Mouse (Mus musculus): ENCODE measurements around the gene Adk.
A peak's percentile ranks its signal among the peaks of the same experiment; 100 is the strongest.

The Adk gene

GRCm38 (mm10) chr14:21427369-21427768 lies 375.0 kb downstream of the Adk start:
- no peak for DNase-seq (ENCODE audit: low read depth, low spot score)

DNA sequence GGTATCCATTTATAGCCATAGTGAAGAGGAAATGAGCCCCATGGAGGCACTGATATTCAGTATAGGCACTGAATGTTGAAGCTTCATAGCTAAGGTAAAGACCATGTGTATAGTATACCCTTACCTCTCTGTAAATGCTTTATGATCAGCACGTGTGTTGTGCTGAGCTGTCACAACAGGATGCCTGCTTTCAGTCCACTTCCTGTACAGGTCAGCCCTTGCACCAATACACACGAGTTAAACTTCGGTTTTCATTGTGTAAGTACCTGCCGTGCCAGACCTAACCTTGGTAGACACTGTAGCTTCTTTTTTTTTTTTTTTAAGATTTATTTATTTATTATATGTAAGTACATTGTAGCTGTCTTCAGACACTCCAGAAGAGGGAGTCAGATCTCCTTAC lies 381.0 kb downstream of the Adk start:
- no peak for DNase-seq (ENCODE audit: low read depth, low spot score)

DNA sequence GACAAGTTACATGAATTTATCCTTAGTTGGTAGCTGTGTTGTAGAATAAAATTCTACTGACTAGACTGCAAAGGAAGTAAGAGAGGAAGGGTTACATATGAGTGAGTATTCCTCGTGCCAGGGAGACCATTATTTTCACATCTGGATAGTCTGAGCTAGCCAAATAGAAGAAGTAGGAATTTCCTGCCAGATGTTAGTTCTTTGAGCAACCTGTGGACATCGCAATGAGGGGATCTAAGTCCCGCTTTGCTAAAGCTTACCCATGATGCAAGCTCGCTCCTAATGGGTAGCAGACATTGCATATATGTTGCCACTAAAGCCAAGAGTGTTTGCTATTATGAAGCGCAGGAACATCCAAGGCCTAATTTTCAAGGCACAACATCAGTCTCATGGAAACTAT lies 381.6 kb downstream of the Adk start:
- no peak for DNase-seq (ENCODE audit: low read depth, low spot score)

DNA sequence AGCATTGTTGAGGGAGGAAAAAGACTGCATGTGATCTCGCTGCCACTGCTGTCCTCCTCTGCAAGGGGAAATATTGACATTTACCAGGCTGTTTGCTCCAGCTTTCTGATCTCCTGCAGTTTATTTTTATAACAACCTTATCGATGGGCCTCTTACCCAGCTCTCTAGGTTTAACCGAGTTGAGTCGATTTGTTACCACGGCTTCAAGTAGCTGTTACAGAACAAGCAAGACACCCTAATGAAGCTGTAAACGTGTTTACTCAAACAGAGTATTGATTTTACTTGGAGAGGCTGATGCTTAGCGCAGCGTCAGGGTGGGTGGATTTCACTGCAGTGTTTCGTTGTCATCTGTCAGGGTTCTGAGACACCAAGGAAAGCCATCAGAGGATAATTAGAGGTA lies 382.3 kb downstream of the Adk start:
- DNase-seq (ENCODE audit: low read depth, low spot score): no peak

DNA sequence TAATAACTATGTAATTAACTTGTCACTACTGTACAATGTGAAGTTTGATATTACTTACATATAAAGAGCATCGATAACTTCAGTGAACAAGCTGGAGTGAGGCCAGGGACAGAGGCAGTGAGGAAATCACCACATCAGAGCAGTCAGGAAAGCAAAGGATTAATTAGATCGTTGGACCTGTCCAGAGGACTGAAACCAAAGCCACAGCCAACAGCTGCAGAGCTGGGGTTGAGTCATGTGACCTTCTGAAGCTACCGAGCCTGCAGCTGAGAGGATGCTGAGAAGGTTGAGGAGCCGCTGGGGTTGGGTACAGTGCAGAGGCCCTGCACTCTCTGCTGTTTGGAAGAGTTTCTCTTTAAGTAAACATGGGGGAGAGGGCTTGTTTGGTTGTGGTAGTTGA lies 387.4 kb downstream of the Adk start:
- peak; percentile 40 for DNase-seq (ENCODE audit: low read depth, low spot score)

GRCm38 (mm10) chr14:21440526-21440925 lies 388.2 kb downstream of the Adk start:
- no peak for DNase-seq (ENCODE audit: low read depth, low spot score)

GRCm38 (mm10) chr14:21441772-21442533 lies 389.6 kb downstream of the Adk start:
- no peak for DNase-seq (ENCODE audit: low read depth, low spot score)

- no peak for DNase-seq (ENCODE audit: low read depth, low spot score)
These were observed 400.2 kb downstream of the Adk start for GRCm38 (mm10) chr14:21452581-21452980.

DNA sequence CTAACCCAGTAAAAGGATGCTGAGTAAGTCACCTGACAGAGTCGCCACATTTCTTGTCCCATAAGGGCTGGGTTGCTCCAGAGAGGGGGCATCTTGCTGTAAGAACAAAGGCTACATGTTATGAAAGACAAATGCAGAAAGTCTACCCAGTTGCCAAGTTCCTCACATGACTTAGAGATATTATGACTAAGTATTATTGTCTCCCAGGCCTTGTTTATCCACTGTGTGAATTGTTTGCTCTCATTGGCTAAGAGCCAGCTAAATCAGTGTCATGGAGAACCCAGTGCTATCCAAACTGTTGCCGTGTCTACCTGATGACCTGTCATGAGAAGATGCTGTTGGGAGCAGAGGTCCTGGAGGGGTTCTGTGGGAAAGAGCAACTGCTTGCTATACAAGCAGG lies 401.5 kb downstream of the Adk start:
- DNase-seq (ENCODE audit: low read depth, low spot score): no peak

GRCm38 (mm10) chr14:21455654-21456350 lies 403.4 kb downstream of the Adk start:
- DNase-seq (ENCODE audit: low read depth, low spot score): no peak

- DNase-seq (ENCODE audit: low read depth, low spot score): peak; percentile 57
These were observed 404.2 kb downstream of the Adk start for GRCm38 (mm10) chr14:21456526-21456925.

DNA sequence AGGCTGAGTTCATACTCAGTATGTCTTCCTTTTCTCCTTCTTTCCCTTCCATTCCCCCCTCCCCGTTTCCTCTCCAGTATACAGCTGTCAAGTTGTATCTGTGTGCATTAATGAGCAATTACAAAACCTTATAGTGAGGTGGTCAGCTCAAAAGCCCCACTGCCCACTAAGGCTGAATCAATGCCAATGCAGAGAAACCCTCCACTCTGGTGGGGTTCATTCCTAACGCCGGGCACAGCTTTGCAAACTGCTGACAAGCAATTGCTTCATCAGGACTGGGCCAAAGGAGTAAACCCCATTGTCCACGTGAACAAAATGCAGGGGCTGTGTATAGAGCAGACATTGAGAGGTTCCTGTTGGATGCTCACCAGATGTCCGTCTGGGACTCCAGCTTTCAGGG lies 405.5 kb downstream of the Adk start:
- DNase-seq (ENCODE audit: low read depth, low spot score): no peak

DNA sequence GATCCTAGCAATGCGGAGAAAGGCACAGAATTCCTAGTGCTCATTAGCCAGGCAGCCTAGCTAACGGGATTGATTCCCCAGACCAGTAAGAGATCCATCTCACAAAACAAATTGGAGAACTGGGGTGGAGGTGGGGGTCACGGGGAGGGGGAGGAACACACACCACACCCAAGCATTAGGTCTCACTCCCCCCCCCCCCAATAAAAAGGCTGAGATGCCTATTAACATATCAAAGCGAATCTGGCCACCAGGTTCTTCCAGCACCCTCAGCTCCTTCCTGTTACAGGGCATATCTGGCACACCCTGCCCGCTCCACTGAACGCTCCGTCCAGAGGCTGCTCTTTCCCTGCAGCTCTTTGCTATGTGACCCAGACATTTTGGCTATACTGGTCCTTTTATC lies 406.3 kb downstream of the Adk start:
- DNase-seq (ENCODE audit: low read depth, low spot score): peak; percentile 60

DNA sequence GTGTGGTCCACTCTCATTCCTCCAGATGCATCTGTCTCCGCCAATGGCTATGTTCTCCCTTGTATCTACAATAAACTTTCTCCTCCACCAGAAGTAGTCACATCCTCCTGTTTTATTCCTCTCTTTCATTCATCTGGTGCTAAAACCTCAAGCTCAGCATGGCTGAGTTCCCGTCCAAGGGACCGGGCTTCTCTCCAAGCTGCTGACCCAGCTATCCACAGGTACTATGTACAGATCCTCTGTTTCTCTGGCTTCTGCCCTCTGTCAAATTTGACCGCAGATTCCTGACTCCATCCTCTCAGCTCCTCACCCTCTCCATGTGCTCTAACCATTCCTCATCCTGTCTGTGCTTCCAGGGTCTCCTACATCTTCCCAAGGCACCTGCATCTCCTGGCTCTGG lies 406.8 kb downstream of the Adk start:
- DNase-seq (ENCODE audit: low read depth, low spot score): no peak

DNA sequence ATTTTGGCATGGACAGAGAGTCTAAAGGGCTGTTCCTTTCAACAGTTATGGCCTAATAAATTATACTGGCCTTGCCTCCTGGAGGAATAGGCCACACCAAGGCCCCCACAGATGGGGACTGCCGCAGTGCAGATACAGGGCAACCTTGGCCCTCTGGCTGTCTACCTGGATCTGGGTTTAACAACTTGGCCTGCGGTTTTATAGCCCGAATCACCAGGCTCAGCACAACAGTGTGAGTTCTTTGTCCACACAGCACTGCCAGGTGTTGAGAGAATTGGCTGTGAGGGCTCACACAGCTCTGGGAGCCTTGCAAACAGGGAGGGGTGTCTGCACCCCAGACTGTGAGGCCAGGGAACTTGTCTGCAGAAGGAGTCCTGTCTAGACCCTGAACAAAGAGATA lies 410.0 kb downstream of the Adk start:
- no peak for DNase-seq (ENCODE audit: low read depth, low spot score)

GRCm38 (mm10) chr14:21463117-21463712 lies 410.8 kb downstream of the Adk start:
- DNase-seq (ENCODE audit: low read depth, low spot score): no peak

GRCm38 (mm10) chr14:21470386-21470785 lies 418.0 kb downstream of the Adk start:
- DNase-seq (ENCODE audit: low read depth, low spot score): no peak

- DNase-seq (ENCODE audit: low read depth, low spot score): peak; percentile 48
These were observed 419.6 kb downstream of the Adk start for GRCm38 (mm10) chr14:21471975-21472374.

DNA sequence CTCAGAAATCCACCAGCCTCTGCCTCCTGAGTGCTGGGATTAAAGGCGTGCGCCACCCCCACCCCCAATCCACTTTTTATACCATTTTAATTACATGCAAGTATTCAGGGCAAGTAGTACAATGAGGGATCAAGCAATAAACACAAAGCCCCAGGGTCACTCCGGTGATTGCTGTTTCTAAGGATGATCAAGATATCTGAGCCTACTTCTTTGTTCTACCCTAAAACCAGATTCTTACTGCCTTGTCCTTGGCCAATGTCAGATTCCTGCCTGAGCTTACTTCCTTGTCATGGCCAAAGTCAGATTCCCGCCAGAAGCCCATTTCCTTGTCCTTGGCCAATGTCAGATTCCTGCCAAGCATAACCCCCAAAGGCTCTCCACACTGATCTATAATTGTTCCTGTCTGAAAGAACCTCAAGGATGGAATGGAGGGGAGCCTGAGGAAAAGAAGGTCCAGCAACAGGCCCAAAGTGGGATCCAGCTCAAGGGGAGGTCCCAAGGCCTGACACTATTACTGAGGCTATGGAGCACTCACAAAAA lies 422.3 kb downstream of the Adk start:
- peak; percentile 96 for DNase-seq (ENCODE audit: low read depth, low spot score)

DNA sequence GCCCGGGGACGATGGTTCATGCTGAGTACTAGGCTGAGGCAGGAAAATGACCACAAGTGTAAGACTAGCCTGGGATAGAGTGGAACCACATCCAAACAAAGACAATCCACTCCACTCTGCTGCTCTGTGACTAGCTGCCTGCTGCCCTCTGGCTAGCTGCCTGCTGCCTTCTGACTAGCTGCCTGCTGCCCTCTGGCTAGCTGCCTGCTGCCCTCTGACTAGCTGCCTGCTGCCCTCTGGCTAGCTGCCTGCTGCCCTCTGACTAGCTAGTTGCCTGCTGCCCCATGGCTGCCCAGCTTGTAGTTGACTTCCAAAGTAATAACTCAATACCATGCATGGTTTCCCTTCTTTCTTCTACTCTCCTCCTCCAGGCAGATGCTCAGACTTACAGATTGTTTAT lies 424.8 kb downstream of the Adk start:
- DNase-seq (ENCODE audit: low read depth, low spot score): no peak

DNA sequence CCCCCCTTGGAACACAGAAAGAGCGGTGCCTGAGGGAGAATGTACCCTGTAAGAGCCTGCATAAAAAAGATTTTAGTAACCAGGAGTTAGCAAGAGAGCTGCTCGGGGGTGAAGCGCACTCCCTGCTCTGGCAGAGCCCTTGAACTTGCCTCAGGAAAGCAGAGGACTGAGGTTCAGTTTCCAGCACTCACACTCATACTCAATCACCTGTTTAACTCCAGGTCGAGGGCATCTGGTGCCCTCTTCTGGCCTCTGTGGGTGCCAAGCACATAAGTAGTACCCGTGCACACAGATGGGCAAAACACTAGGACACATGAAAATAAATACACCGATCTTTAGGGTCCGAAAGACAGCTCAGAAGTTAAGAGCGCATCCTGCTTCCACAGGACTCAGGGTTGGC lies 427.2 kb downstream of the Adk start:
- DNase-seq (ENCODE audit: low read depth, low spot score): no peak

- DNase-seq (ENCODE audit: low read depth, low spot score): no peak
These were observed 427.8 kb downstream of the Adk start for GRCm38 (mm10) chr14:21480191-21480590.

GRCm38 (mm10) chr14:21481231-21481630 lies 428.9 kb downstream of the Adk start, which contains the start of gene Kat6b:
Gene Kat6b (plus strand): TSS chr14:21481434.
- peak; percentile 94 for DNase-seq (ENCODE audit: low read depth, low spot score)
